Mouse (Mus musculus) kidney, adult 2 months (tissue): Measurements from ENCODE around the gene Gm28434. TPM values are rescaled to one million over a fixed set of nuclear protein-coding genes. Genes with fewer than 3 reads are reported as not detected.

ENCODE experiments used
- DNase-seq: peaks from one replicate; pipeline ENCODE4 v3.0.0; 2021
- H3K27ac ChIP-seq: fragments of 200-500 bp; 2 replicates; pipeline ENCODE4 v1.5.1; 2012; ENCODE audit warnings: low read depth, low read length, control low read depth, inconsistent platforms; ENCODE audit not compliant: insufficient read depth
- H3K27me3 ChIP-seq: fragments of 200-500 bp; replicated peaks from 2 replicates; pipeline ENCODE4 v1.6.1; 2012; ENCODE audit warnings: mild to moderate bottlenecking, moderate library complexity, low read length, inconsistent platforms; ENCODE audit not compliant: control insufficient read depth, insufficient read depth
- H3K36me3 ChIP-seq: fragments of 200-500 bp; 2 replicates; pipeline ENCODE4 v1.6.1; 2012; ENCODE audit warnings: mild to moderate bottlenecking, moderate library complexity, low read length, inconsistent platforms; ENCODE audit not compliant: control insufficient read depth, insufficient read depth
- H3K4me1 ChIP-seq: fragments of 200-500 bp; 2 replicates; pipeline ENCODE4 v1.6.1; 2011; ENCODE audit warnings: low read length; ENCODE audit not compliant: control insufficient read depth, insufficient read depth
- H3K4me3 ChIP-seq: fragments of 200-500 bp; 2 replicates; pipeline ENCODE4 v1.5.1; 2011; ENCODE audit warnings: mild to moderate bottlenecking, low read depth, low read length, control low read depth; ENCODE audit not compliant: insufficient read depth
- CTCF ChIP-seq: fragments of 200-500 bp; conservative IDR thresholded peaks from 2 replicates; pipeline ENCODE4 v1.5.1; 2011; ENCODE audit warnings: low read depth, mild to moderate bottlenecking, control low read depth, low read length, moderate library complexity, mixed read lengths; ENCODE audit not compliant: insufficient read depth, insufficient read length
- POLR2A ChIP-seq: fragments of 200-500 bp; IDR thresholded peaks from one replicate; pipeline ENCODE4 v1.6.1; 2011; ENCODE audit warnings: low read depth, low read length, control low read depth
- WGBS: fragments of 180-500 bp; shearing (Covaris S2); methylation state at CpG from one replicate; pipeline ENCODE4 v1.1.7; 2018; 5-methylcytosine and 5-hydroxymethylcytosine counted together
- polyA plus RNA-seq: library from polyadenylated mRNA; depleted of rRNA; stranded (reverse); fragments of >200 nt; gene quantifications from 2 replicates; pipeline ENCODE4 v1.2.3, GENCODE M21; 2012; rRNA removed

Gm28434 gene
- polyA plus RNA-seq, 1 experiment, result not detected

DNA sequence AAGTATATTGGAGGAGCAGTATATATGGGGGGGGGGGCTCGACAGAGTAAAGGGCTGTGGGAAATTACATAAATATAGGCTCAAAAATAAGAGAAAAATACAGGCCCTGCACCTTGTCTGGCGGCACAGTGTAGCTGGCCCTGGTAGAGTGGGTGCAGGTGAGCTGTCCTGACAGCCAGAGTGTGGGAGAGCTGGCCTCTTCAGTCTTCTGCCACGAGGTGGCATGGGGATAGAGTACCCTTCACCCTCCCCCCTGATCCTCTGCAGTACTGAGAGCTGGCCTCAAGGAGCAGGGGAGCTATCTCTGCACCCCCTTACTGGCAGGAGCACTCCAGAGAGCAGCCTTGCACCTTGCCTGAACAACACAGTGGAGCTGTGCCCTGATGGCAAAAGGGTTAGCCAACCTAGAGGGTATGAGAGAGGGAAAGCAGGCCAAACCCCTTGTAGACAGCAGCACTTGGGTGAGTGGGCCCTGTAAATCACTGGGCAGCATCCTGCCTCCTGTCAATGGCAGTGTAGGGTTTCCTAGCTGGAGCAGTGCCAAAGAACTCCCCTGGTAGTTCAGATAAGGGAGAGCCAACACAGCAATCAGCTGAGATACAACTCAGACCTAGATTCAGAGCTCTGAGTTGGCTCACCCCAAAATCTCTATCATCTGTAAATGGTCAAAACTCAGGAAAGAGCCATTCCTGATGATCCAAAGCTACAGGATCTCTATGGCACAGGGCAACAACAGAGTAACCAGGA lies 13.3 kb downstream of the Gm28434 start:
- no peak for TF ChIP-seq CTCF
- no peak for TF ChIP-seq POLR2A
- H3K27me3 ChIP-seq, result no peaks in the 10 kb centered on the region
- no peak overlapping the region for H3K27ac ChIP-seq
- 46% methylated on average over 3 of the region's 3 CpGs for WGBS
- no peak overlapping the region for H3K4me3 ChIP-seq
- no peak for DNase-seq
- no peaks in the 10 kb centered on the region for H3K36me3 ChIP-seq
- H3K4me1 ChIP-seq, result no peaks in the 10 kb centered on the region

DNA sequence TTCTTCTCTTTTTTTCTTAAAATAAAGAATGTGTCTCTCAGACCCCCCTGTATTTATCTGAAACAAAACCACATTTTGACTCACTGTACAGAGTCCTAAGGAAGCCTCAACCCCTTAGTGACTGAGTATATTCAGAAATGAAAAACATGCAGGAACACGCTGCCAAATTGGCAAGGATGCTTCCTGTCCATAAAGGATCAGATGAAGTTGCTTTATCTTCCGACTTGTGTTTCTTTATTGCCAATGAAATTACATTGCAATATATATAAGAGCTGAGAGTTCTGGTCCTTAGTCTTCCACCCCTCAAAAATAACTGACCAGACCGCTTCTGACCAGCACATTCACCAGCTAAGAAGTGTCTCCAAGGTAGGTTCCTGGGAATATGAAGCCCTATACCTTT lies 32.9 kb downstream of the Gm28434 start, which contains the start of gene Smr3a:
Smr3a (plus strand) TSS at position 301 of the 400 bp plus-strand sequence.
- TF ChIP-seq CTCF (no peak), POLR2A (no peak)
- 89% methylated on average over 3 of the region's 3 CpGs for WGBS
- Histone ChIP-seq H3K27me3 (no peaks in the 10 kb centered on the region), H3K36me3 (no peaks in the 10 kb centered on the region), H3K4me3 (no peak within 1 kb of the TSS), H3K27ac (no peak within 1 kb of the TSS), H3K4me1 (no peaks in the 10 kb centered on the region)
- DNase-seq, result no peak

DNA sequence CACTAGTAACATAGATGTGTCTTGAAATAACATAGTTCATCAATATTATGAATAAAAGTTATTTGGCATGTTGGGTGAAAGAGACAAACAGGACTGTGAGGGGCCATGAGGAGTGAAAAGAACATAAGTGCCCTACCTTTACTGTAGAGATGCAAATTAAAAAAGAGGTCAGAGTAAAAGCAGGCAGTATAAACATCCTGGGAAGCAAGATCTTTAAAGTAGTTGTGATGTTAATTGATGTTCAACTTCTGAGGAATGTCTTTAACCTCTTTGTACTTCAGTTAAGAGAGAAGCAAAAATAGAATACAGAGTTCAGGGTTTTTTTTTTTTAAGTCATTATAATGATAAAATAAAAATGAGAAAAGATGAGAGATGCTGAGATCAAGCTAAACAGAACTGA lies 35.9 kb downstream of the Gm28434 start:
- H3K27ac ChIP-seq, result no peak overlapping the region
- TF ChIP-seq POLR2A, result no peak
- no peak for TF ChIP-seq CTCF
- no peaks in the 10 kb centered on the region for H3K4me1 ChIP-seq
- H3K27me3 ChIP-seq, result no peaks in the 10 kb centered on the region
- no peak for DNase-seq
- no peak overlapping the region for H3K4me3 ChIP-seq
- H3K36me3 ChIP-seq, result no peaks in the 10 kb centered on the region

Other genes starting within 250 kb of the Gm28434 start
- not detected in 2 replicates for gene Csn1s2a, start 194.9 kb upstream of the Gm28434 start, polyA plus RNA-seq
- gene Csn1s2b, start 161.4 kb upstream of the Gm28434 start, polyA plus RNA-seq, result not detected in 2 replicates
- not detected in 2 replicates for gene Prr27, start 143.8 kb upstream of the Gm28434 start, polyA plus RNA-seq
- gene Odam, start 84.5 kb upstream of the Gm28434 start, polyA plus RNA-seq, result 0.09 and 0.29 TPM in 2 replicates
- not detected in 2 replicates for gene Csn3, start 43.9 kb upstream of the Gm28434 start, polyA plus RNA-seq
- gene 2310003L06Rik, start 58 bp upstream of the Gm28434 start, polyA plus RNA-seq, result not detected in 2 replicates
- 0.07 TPM in 1 of 2 replicates, not detected in the other for gene Cabs1, start 9.9 kb downstream of the Gm28434 start, polyA plus RNA-seq
- not detected in 2 replicates for gene Smr3a, start 33.0 kb downstream of the Gm28434 start, polyA plus RNA-seq
- gene Smr2, start 117.0 kb downstream of the Gm28434 start, polyA plus RNA-seq, result not detected in 2 replicates
- gene Gm11116, start 142.0 kb downstream of the Gm28434 start, polyA plus RNA-seq, result not detected in 2 replicates
- not detected in 2 replicates for gene Gm11115, start 184.6 kb downstream of the Gm28434 start, polyA plus RNA-seq